Mouse (Mus musculus): ENCODE measurements around the gene Id3.

Gene Id3

DNA sequence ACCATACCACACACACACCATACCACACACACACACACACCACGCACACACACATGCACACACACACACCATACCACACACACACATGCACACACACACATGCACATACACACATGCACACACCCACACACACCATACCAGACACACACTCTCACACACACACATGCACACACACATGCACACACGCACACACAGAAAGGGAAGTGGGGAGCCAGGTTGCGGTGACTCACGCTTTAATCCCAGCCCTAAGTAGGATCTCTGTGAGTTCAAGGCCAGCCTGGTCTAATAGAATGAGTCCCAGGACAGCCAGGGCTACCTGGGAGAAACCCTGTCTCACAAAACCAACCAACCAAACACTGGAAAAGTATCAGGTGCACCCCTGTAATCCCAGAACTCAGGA lies 18.7 kb upstream of the Id3 start:
- DNase-seq (ENCODE audit: low spot score in 2 of 2): no peak

DNA sequence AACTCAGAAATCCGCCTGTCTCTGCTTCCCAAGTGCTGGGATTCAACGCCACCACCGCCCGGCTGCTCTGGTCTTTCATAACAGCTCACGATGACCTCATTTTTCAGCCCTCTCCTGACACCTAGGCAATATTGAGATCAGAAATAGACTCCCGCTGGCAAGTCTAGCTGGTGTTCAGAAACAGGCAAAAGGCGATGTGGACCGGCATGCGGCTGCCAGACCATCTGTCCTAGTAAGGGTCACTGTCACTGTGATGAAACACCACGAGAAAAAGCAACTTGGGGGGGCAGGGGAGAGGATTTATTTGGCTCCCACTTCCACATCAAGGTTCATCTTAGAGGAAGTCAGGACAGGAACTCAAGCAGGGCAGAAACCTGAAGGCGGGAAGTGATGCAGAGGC lies 17.8 kb upstream of the Id3 start:
- no peak for DNase-seq (ENCODE audit: low spot score in 2 of 2)

- no peak for DNase-seq (ENCODE audit: low spot score in 2 of 2)
Observed at GRCm38 (mm10) chr4:136126019-136126418, 17.3 kb upstream of the Id3 start.

DNA sequence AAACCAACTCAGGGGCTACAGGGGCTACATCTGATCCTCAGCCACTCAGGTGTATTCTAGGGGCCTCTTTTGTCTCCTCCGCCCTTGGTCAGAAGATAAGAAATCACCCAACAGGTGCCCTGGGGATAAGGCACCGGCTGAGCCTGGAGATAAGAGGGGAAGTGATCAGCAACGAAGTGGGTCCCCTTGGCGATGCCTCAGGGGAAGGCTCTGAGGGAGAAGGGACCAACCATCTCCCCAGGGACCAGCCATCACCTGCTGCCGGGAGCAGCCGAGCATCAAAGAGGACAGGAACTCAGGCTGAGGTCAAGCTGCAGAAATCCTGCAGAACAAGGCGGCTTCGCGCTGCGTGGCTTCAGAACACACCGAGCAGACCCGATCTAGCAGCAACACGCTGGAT lies 15.6 kb upstream of the Id3 start:
- DNase-seq (ENCODE audit: low spot score in 2 of 2): no peak

- DNase-seq (ENCODE audit: low spot score in 2 of 2): no peak
Observed at GRCm38 (mm10) chr4:136129842-136130241, 13.5 kb upstream of the Id3 start.

DNA sequence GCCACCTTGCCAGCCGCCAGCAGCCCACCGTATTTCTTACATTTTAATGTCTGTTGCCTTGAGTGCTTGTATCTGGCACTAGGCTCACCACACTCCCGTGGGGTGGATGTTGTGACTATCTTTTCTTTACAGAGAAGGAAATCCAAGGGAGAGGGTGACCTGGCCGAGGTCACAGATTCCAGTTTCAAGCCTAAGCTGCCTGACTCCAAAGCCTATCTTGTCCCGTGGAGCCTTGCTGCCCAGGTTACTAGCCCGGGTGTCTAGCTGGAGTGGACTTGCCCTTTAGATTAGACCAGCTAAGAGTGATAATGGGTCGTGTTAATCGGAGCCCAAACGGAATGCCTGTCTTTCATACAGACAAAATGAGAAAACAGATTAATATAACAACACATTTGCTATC lies 9.5 kb upstream of the Id3 start:
- DNase-seq (ENCODE audit: low spot score in 2 of 2): no peak

DNA sequence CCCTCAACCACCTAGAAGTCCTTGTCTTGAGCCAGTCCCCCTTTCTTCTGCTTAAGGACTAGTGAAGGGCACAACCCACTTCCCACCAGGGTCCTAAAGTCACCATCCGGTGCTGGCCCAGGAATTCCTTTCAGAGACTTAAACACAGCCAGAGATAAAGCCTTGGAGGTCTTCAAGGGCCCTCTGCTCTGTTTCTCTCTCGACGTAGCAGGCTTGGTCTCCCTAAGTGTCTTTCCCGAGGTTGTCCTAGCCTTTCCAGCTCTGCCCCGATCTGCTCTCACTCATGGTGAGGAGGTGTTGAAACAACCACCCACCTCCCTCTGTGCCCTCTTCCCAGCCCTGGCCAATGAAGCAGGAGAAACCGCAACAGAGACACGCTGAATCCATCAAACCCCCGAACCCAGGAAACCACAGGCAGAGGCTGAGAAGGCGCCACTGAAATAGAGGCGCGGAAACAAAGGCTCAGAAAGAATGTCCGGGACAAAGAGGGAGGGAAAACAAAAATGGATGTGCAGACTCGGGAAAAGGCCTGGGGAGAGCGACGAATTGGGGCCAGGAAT lies 8.8 kb upstream of the Id3 start:
- DNase-seq (ENCODE audit: low spot score in 2 of 2): no peak

DNA sequence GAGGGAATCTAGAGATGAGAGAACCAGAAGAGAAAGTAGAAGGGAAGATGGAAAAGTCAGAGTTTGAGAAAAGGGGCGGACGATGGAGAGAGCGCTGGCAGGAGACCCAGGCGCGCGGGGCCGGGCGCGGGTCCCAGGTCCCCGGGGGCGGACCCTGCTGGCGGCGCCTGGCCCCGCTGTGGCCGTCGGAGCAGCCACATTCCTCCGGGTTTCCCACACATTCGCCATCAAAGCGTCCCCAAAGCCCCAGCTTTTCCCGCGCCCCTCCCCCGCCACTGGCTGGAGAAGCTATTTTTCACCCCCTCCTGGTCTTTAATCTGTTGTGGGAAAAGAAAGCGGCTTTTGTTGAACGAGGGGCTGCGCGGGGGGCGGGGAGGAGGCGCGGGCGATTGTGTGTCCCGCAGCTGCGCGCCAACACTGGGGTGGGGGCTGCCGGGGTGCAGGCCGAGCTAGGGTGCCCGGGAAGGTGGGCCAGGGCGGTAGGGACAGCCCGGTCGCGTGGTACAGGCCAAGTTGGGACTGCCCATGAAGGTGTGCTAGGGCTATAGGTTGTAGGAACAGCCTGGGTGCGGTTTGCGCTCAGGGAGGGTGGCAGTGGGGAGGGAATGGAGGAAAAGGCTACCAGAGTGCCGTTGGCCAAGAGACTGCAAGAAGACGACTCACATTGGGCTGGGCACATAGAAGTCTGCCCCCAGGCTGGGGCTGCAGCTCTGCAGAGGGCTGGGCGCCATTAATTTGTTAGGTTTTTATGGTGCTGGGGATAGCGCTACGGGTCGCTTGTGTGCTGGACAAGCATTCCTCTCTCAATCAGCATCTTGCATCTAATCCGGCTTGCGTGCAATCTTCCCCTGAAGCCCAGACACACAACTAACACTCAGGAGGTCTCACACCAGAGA lies 8.1 kb upstream of the Id3 start:
- DNase-seq (ENCODE audit: low spot score in 2 of 2): peak in 1 of 2 experiments; percentile 23

DNA sequence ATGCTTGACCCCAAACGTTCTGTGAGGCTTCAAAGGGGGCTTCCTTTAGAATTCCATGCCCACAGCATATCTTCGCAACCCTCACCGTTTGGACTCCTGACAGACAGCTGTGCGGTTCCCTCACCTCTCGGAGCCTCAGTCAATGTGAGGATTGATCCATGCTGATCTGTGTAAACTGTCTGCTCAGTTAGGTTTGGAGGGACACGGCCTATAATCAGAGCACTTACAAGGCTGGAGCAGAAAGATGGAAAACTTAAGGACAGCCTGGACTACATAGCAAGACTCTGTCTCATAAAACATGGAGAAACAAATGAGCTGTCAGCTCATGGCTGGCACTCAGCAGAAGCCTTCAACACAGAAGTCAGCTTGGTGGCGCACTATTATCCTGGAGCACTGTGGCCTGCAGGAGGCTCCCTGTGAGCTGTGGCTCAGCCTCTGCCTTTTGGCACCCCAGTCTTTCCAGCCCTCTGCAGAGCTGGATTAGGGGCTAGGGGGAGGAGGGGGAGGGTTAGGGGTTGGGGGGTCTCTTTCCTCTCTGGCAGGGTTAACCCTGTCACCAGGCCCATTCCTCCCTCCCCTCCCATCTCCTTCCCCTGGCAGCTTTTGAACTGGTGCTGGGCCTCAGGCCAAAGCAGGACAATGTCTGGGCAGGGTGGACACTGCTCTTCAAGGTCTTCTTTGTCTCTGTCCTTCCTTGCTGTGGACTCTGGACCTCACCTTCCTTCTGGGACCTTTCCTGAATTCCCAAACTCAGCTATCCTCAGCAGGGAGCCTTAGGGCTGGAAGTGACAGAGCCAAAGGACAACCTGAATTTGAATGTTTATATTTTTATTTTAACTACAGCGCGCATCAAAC lies 7.2 kb upstream of the Id3 start:
- no peak for DNase-seq (ENCODE audit: low spot score in 2 of 2)

DNA sequence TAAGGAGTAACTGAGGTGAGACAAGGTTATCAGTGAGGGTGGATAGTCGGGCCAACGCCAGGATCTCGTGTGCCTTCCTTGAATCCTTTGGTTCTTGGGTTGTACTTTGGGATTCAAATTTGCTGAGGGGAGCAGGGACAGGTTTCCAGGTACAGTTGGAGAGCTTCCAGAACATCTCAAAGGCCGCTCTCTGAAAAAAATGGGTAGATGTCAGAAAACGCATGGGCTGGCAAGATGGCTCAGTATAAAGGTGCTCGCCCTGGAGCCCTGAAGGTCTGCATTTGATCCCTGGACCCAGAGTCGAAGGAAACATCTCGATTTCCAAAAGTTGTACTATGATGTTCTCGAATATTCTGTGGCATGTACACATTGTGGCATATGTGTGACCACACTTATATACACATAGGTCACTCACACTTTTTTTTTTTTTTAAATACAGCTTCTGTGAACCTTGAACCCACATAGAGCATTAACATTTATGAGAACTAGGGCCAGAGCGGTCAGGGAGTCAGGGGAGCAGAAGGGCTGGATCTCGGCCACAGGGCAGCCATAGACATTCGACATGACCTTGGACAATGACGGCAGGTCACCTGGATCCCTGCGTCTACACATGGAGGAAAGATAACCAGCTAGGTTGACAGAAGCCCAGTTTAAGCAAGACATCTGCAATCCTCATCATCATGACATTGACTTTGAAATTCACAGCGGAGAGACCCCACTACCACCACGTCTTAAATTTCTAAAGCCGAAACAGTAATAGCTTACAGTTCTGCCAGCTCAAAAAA lies 3.8 kb upstream of the Id3 start:
- DNase-seq (ENCODE audit: low spot score in 2 of 2): no peak

- peak; percentile 94 to 95 for DNase-seq (ENCODE audit: low spot score in 2 of 2)
Observed at GRCm38 (mm10) chr4:136140327-136141250, 2.7 kb upstream of the Id3 start.

DNA sequence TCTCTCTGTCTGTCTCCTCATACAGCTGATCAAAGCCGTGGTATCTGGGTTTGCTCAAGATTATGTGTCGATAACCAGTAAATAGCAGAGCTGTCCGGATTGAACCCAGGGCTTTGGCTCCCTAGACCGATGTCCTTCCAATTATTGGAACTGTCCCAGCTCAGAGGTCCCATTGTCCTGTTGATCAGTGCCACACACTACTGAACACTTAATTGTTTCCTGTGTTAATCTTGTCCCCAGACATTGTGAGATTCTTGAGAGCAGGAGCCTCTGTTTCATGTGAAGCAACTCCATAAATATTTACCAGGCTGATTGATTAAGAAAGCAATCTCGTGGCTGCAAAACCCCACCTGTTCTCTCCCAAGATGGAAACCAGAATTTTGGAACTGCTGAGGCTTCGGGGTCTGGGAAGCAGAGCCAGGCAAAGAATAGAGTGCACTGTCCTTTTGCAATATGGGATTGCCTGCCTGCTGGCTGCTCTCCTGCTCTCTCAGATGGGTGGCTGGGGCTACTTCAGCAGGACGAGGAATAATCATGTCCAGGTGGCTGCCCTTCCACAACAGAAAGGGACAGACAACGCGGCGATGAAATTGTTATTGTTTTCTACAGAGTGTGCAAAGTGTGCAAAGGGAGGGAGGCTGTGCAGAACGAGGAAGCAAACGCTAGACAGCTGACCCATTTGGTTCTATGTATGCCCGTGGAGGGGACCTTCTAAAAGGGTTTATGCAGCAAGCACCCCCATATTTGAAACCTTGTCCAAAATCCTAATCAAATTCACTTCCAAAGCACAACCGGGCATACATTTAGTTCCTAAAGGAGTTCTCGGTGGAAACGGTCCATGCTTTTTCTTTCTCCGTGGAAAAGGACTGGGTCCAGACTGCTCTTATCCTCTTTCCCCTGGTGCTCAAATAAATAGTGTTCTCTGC lies 767 bp upstream of the Id3 start:
- no peak for DNase-seq (ENCODE audit: low spot score in 2 of 2)

- peak; percentile 82 to 87 for DNase-seq (ENCODE audit: low spot score in 2 of 2)
Observed at GRCm38 (mm10) chr4:136144126-136144926, 1.0 kb downstream of the Id3 start.

DNA sequence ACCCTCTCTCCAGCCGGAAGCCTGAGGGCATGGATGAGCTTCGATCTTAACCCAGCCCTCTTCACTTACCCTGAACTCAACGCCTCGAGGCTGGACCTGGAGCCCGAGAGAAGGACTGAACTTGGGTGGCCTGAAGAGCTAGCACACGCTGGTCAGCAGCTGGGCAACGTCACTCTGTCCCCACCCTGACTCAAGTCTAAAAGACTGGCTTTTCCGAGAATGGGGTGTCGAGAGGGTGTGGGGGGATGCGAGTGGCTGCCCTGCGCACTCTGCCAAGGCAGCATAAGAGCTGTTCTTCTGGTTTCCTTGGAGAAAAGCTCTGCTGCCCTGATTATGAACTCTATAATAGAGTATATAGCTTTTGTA lies 1.6 kb downstream of the Id3 start:
- DNase-seq (ENCODE audit: low spot score in 2 of 2): no peak

DNA sequence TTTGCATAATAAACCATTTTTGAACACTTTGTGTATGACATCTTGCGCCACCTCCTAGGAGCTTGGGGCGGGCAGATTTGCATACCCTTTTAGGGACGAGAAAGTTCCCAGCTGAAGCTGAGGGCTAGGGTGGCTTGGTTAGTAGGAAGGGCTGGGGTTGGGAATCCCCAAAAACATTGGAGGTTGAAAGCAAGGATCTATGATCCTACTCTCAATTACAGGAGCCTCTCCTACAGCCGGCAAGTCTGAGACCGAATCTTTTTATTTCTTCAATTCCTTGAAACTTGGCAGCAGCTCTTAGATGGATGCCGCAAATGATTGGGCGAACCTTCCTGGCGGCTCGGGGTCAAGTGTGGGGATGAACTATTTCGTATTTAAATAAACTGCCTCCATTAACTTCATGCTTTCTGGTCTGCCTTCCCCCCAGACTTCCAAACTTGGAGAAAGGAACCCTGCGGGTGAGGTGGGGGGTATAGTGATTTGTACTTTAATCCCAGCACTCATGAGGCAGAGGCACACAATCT lies 2.1 kb downstream of the Id3 start:
- DNase-seq (ENCODE audit: low spot score in 2 of 2): no peak

DNA sequence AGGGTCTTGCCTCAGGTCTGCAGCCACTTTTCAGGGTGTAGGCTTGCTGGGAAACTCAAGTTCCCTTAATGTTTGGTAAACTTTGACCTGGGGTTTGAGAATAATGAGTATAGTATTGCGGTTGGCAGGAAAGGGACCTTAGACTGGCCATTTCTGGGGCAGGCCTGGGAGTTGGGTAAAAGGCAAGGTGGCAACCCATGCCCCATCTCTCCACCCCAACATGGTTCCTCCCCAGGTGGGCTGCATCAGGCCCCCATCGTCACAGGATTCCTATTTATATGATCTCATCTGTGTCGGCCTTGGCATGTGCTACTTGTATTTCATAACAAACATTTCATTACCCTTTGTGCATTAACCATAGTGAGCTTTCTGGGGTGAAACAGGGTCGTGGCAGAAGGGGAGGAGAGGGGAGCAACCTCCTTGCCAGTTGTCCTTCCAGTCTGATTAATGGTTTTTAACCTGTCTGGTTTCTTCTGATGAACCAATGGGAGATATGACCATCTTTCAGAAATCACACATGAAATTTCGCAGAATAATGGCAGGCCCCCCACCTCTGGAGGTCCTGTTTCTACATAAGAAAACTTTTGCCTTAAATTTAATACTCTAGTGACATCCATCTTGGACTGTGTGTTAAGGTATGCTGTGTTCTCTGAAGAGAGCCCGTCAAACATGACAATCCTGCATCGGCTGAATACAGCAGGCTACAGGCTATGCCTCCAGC lies 2.9 kb downstream of the Id3 start:
- peak in 1 of 2 experiments; percentile 37 for DNase-seq (ENCODE audit: low spot score in 2 of 2)

DNA sequence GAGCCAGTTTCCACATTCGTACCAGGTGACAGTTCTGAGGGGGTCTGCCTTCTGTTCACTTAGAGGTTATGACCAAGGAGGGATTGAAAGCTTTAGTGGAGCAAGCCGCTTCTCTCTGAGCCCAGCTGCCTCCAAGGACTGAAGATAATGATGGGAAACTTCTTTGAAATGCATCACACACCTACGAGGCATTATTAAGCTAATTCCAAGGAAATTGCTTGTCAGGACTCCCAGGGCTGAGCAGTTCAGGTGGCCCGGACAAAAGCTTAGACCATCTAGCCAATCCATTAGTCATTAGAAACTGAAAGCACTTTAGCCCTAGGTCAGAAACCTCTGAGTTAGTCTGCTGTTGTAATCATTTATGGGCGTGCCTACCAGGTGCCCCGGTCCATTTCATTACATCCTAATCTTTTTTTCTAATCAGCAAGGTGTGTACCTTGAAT lies 3.4 kb downstream of the Id3 start:
- DNase-seq (ENCODE audit: low spot score in 2 of 2): peak in 1 of 2 experiments; percentile 45
